Mouse (Mus musculus) bone marrow macrophage, adult 2 months (primary cell): ENCODE results near the gene St3gal3.

Experiments used
- CTCF ChIP-seq: IDR thresholded peaks from 2 replicates; pipeline ENCODE4 v1.5.1; 2012; ENCODE audit warnings: low read depth, mild to moderate bottlenecking, low read length, moderate library complexity
- POLR2A ChIP-seq: IDR thresholded peaks from 2 replicates; pipeline ENCODE4 v1.6.1; 2012; ENCODE audit warnings: mild to moderate bottlenecking, low read depth, low read length, borderline replicate concordance

- TF ChIP-seq CTCF (no peak), POLR2A (no peak)
Measured at GRCm38 (mm10) chr4:118147090-118147489, 12.4 kb upstream of the St3gal3 start.
